Mouse (Mus musculus) midbrain, embryonic 11.5 days (tissue): ENCODE measurements around the gene A830018L16Rik. TPM values are rescaled to one million over a fixed set of nuclear protein-coding genes. Genes with fewer than 3 reads are reported as not detected.

ENCODE experiments used
- ATAC-seq: fragments of 200-750 bp; cut with Nextera tagmentation; 2 replicates; pipeline ENCODE4 v1.8.0; 2017; ENCODE audit warnings: moderate TSS enrichment, moderate library complexity; ENCODE audit not compliant: low FRiP score
- DNase-seq: peaks from one replicate; pipeline ENCODE4 v3.0.0; 2015; ENCODE audit warnings: low spot score; ENCODE audit errors: missing footprints
- H3K27ac ChIP-seq: fragments of 300-500 bp; sonication (generic); 2 replicates; pipeline ENCODE4 v1.5.1; 2014; ENCODE audit warnings: low read depth, low read length
- H3K27me3 ChIP-seq: fragments of 300-500 bp; sonication (generic); 2 replicates; pipeline ENCODE4 v1.6.1; 2014; ENCODE audit warnings: mild to moderate bottlenecking, low read length, moderate library complexity, mixed read lengths; ENCODE audit not compliant: control insufficient read depth, insufficient read depth
- H3K36me3 ChIP-seq: fragments of 300-500 bp; sonication (generic); 2 replicates; pipeline ENCODE4 v1.6.1; 2014; ENCODE audit warnings: mild to moderate bottlenecking, low read length, moderate library complexity, mixed read lengths; ENCODE audit not compliant: control insufficient read depth, insufficient read depth
- H3K4me1 ChIP-seq: fragments of 300-500 bp; sonication (generic); 2 replicates; pipeline ENCODE4 v1.6.1; 2014; ENCODE audit warnings: low read length; ENCODE audit not compliant: control insufficient read depth, insufficient read depth
- H3K4me2 ChIP-seq: fragments of 300-500 bp; sonication (generic); 2 replicates; pipeline ENCODE4 v1.6.1; 2014; ENCODE audit warnings: mild to moderate bottlenecking, moderate library complexity
- H3K4me3 ChIP-seq: fragments of 300-500 bp; sonication (generic); 2 replicates; pipeline ENCODE4 v1.5.1; 2014; ENCODE audit warnings: low read depth, low read length
- H3K9ac ChIP-seq: fragments of 300-500 bp; sonication (generic); 2 replicates; pipeline ENCODE4 v1.6.1; 2014; ENCODE audit warnings: low read length
- H3K9me3 ChIP-seq: fragments of 300-500 bp; sonication (generic); 2 replicates; pipeline ENCODE4 v1.6.1; 2016; ENCODE audit warnings: low read length; ENCODE audit not compliant: control insufficient read depth
- WGBS: fragments of 180-500 bp; shearing (Covaris S2); extraction: QIAGEN DNeasy Blood & Tissue Kit; methylation state at CpG from one replicate; pipeline ENCODE4 v1.1.7; 2014; 5-methylcytosine and 5-hydroxymethylcytosine counted together
- polyA plus RNA-seq: library from polyadenylated mRNA; unstranded; fragments of >200 nt; fragmentation: Nextera tagmentation; extraction: Ambion mirVana; gene quantifications from 2 replicates; pipeline ENCODE4 v1.2.1, GENCODE M21; 2014

The A830018L16Rik gene
- 2.7 and 4.7 TPM in 2 replicates for polyA plus RNA-seq

DNA sequence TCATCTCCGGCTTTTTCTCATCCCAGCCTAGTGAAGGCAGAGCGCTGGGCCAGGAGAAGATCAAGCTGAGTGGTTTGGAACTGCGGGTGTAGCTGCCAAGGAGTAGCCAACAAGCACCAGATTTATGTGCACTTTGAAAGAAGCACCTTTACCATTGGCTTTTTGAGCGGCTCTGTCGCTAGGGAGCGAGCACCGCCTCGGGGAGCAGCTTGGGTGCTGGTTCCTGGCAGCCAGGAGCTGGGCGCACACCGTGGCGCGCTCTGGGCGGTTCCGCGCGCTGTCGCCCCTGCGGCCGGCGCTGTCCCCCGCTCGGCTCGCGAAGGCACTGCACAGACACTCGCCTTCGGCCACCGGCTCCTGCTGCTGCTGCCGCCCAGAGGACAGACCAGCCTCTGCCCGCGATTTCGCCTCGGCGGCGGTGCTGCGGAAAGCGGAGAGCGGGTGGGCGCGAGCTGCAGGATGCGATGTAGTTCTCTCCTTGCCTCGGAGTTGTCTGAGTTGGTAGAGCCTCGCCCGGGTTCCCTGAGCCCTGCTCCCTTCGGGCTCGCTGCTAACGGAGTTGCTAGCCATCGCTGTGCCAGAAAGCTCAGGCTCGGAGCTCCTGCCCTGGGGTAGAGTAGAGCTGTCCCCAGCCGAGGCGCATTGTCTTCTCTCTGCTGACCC, at the start of gene A830018L16Rik:
Gene A830018L16Rik (plus strand): TSS at position 212 of the 663 bp plus-strand sequence.
- Histone ChIP-seq H3K9me3 (no peaks in the 10 kb centered on the region), H3K4me2 (peak within 1 kb of the TSS; percentile 85), H3K9ac (peak within 1 kb of the TSS; percentile 72), H3K27ac (no peak within 1 kb of the TSS), H3K4me3 (peak within 1 kb of the TSS; percentile 45), H3K4me1 (no peaks in the 10 kb centered on the region), H3K27me3 (peaks cover 5% of the 10 kb centered on the region), H3K36me3 (no peaks in the 10 kb centered on the region)
- DNase-seq (peak; percentile 96), ATAC-seq (peak; percentile 100)
- under 1% methylated on average over 50 of the region's 50 CpGs for WGBS

DNA sequence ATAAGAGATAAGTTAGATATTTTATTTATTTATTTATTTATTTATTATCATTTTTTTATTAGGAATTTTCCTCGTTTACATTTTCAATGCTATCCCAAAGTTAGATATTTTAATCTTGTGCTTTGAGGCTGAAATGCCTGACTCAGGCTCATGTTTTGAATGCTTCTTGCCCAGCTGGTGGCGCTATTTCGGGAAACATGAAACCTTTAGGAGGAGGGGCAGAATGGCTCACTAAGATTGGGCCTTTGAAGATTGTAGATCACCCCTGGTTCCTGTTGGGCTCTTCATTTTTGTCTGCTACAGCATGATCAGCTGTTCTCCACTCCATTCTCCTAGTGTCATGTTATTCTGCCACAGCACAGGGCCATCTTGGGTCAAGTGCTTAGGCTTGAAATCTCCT, 28.1 kb upstream of the A830018L16Rik start:
- no peak for ATAC-seq
- no peaks in the 10 kb centered on the region for H3K36me3 ChIP-seq
- no peak for DNase-seq
- 70% methylated on average over 3 of the region's 3 CpGs for WGBS
- H3K27ac ChIP-seq: no peak overlapping the region
- no peak overlapping the region for H3K4me3 ChIP-seq
- no peaks in the 10 kb centered on the region for H3K4me1 ChIP-seq
- no peak overlapping the region for H3K9ac ChIP-seq
- H3K9me3 ChIP-seq: no peaks in the 10 kb centered on the region
- H3K4me2 ChIP-seq: no peak overlapping the region
- H3K27me3 ChIP-seq: no peaks in the 10 kb centered on the region

- H3K9ac ChIP-seq: no peak overlapping the region
- ATAC-seq (no peak), DNase-seq (no peak)
- H3K27me3 ChIP-seq: no peaks in the 10 kb centered on the region
- H3K36me3 ChIP-seq: no peaks in the 10 kb centered on the region
- H3K27ac ChIP-seq: no peak overlapping the region
- no peak overlapping the region for H3K4me3 ChIP-seq
- no peaks in the 10 kb centered on the region for H3K9me3 ChIP-seq
- H3K4me1 ChIP-seq: no peaks in the 10 kb centered on the region
- WGBS: 44% methylated on average over 4 of the region's 4 CpGs
- no peak overlapping the region for H3K4me2 ChIP-seq
These were observed 18.5 kb upstream of the A830018L16Rik start for GRCm38 (mm10) chr1:11395408-11395807.

DNA sequence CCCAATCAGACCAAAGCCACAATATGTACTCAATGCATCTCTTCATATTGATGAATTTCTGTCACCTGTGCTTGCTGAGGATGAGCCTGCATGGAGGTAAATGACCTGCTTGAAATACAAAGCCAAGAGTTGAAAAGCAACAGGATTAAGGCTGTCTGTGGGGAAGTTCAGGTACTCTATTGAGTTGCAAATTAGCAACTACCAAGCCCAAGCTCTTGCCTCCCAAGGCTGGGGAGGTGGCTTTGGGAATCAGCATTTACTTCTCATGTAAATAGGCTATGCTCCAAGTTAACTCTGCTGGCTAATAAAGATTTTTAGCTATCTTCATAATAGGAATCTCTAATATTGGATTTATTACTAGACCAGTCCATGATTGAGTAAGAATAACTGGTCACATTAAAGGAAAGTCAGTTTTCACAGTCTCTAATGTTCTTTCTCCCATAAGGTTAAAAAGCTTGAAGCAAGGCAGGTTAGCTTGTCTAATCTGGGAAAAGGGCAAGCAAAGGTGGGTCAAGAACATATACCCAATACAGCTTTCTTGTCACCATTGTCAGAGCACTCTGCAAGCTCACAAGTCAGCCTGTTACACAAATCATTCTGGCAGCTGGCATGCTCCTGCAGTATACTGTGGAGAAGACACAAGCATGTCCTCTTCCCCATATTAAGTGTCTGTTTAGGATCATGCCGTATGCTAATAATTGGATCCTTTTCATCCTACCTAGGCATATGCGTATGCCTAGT, 17.7 kb upstream of the A830018L16Rik start:
- no peak for ATAC-seq
- H3K4me1 ChIP-seq: no peaks in the 10 kb centered on the region
- no peaks in the 10 kb centered on the region for H3K36me3 ChIP-seq
- H3K4me3 ChIP-seq: no peak overlapping the region
- WGBS: 91% methylated on average over 2 of the region's 2 CpGs
- no peak overlapping the region for H3K9ac ChIP-seq
- no peak overlapping the region for H3K27ac ChIP-seq
- no peak for DNase-seq
- no peaks in the 10 kb centered on the region for H3K9me3 ChIP-seq
- no peaks in the 10 kb centered on the region for H3K27me3 ChIP-seq
- no peak overlapping the region for H3K4me2 ChIP-seq

DNA sequence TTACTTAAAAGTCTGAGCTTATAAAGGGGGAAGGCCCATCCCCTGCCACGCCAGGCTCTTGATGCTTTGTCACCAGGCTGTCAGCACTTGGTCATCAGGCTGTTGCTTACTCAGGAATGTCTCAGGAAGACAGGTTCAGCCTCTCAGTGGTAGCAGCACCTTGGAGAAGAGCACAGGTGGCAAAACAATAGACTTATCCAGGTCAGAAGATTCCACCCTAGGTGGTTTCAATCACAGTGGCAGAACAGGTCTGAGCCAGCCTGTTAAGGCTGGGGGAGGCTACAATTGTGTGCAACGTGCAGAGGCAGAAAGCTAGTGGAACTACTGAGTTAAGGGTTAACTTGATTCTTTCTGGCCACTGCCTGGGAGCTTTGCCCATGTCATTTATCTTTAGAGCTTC, 12.7 kb upstream of the A830018L16Rik start:
- Histone ChIP-seq H3K36me3 (no peaks in the 10 kb centered on the region), H3K4me3 (no peak overlapping the region), H3K9me3 (no peaks in the 10 kb centered on the region), H3K9ac (no peak overlapping the region), H3K27me3 (no peaks in the 10 kb centered on the region), H3K4me1 (no peaks in the 10 kb centered on the region), H3K27ac (no peak overlapping the region), H3K4me2 (no peak overlapping the region)
- 34% methylated on average over 2 of the region's 2 CpGs for WGBS
- DNase-seq (no peak), ATAC-seq (no peak)

DNA sequence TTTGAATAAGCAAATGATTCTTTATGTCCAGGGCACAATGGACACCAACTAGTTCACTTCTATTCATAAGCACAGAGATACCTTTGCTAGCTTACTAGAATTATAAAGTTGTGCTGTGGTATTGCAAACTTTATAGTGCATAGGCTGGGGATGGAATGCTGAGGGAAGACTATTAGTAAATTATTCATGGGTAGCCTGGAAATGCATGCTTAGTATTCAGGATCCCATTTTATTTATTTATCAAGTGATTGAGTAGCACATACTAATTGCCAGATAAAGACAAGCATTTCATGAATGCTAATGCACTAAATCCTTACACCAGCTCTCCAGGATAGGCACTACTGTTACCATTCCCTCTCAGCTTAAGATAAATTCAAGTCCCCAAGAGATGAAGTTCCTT, 8.4 kb upstream of the A830018L16Rik start:
- Histone ChIP-seq H3K27ac (no peak overlapping the region), H3K9me3 (no peaks in the 10 kb centered on the region), H3K27me3 (no peaks in the 10 kb centered on the region), H3K4me2 (no peak overlapping the region), H3K4me3 (no peak overlapping the region), H3K9ac (no peak overlapping the region), H3K36me3 (no peaks in the 10 kb centered on the region), H3K4me1 (no peaks in the 10 kb centered on the region)
- ATAC-seq (no peak), DNase-seq (no peak)

GRCm38 (mm10) chr1:11406026-11406425, 7.9 kb upstream of the A830018L16Rik start:
- ATAC-seq (no peak), DNase-seq (no peak)
- Histone ChIP-seq H3K4me1 (no peaks in the 10 kb centered on the region), H3K27me3 (no peaks in the 10 kb centered on the region), H3K9me3 (no peaks in the 10 kb centered on the region), H3K4me2 (no peak overlapping the region), H3K36me3 (no peaks in the 10 kb centered on the region), H3K4me3 (no peak overlapping the region), H3K9ac (no peak overlapping the region), H3K27ac (no peak overlapping the region)
- WGBS: 89% methylated on average over 3 of the region's 3 CpGs

DNA sequence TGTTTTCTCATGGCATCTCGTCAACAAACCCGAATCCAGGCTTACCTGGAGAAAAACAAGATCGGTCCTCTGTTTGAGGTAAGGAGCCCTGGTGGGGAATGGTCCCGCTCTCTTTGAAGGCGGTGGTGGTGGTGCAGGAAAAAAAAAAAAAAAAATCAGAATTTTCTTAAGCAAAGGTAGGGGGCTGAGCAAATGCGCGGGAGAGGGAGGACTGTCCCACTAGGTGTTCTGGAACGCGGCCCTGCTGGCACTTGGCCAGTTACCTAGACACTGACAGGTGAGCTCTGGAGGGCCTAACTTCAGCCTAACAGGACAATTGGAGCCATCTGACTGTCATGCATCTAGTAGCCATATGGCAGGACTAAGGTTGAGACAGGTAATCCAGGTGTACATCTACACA, 655 bp downstream of the A830018L16Rik start:
- H3K27ac ChIP-seq: no peak overlapping the region
- 2% methylated on average over 9 of the region's 9 CpGs for WGBS
- no peak for DNase-seq

GRCm38 (mm10) chr1:11427310-11427709, 13.4 kb downstream of the A830018L16Rik start:
- WGBS: 75% methylated on average over 1 of the region's 1 CpGs
- H3K27me3 ChIP-seq: no peaks in the 10 kb centered on the region
- no peak overlapping the region for H3K9ac ChIP-seq

More for the DNA sequence above, 655 bp downstream of the A830018L16Rik start:
- H3K4me1 ChIP-seq: no peaks in the 10 kb centered on the region
- no peaks in the 10 kb centered on the region for H3K9me3 ChIP-seq
- peak overlapping the region; percentile 45 for H3K4me3 ChIP-seq
- peak overlapping the region; percentile 72 for H3K9ac ChIP-seq
- peak overlapping the region; percentile 85 for H3K4me2 ChIP-seq
- peaks cover 5% of the 10 kb centered on the region for H3K27me3 ChIP-seq
- H3K36me3 ChIP-seq: no peaks in the 10 kb centered on the region
- ATAC-seq: peak; percentile 54

More at GRCm38 (mm10) chr1:11427310-11427709, 13.4 kb downstream of the A830018L16Rik start:
- no peak for DNase-seq
- ATAC-seq: no peak
- H3K4me2 ChIP-seq: no peak overlapping the region
- H3K27ac ChIP-seq: no peak overlapping the region
- no peak overlapping the region for H3K4me3 ChIP-seq
- no peaks in the 10 kb centered on the region for H3K4me1 ChIP-seq
- H3K36me3 ChIP-seq: no peaks in the 10 kb centered on the region
- H3K9me3 ChIP-seq: no peaks in the 10 kb centered on the region
